ENCODE assay signal across 12 mouse cellular contexts in the genomic region with DNA sequence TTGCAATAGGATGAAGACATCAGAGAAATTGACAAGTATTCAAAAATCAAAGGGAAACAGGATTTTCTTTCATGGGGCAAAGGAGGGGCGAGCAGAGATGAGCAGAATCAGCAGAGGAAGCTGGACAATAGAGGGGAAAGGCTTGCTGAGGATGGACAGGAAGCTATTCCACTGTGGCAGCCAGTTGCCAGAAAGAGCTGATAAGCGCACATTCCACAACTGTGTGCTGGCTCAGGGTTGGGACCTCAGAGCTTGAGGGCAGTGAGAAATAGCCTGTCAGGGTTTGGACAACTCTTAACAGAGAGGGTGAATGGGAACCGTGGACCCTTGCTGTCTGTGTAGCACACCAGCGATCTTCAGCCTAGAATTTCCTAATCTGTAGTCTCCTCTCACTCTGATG. TPM values are rescaled to one million over a fixed set of nuclear protein-coding genes. Genes with fewer than 3 reads are reported as not detected.
DNase-seq lines count a peak whose midpoint lies in the region; ATAC-seq and TF ChIP-seq lines count a peak whose summit lies in the region.
"Had no signal": no experiment of that assay in that cellular context is flagged by ENCODE, and none has a peak within 500 bp of the region (broad histone marks: within the 10 kb centered on the region; RNA-seq: fewer than 3 reads in every experiment).

No protein-coding gene starts in this region.

- no peaks in the 10 kb centered on the region for H3K9me3 ChIP-seq in kidney, embryonic 14.5 days (ENCODE audit: control insufficient read depth, low read length)
- no peaks in the 10 kb centered on the region for H3K9me3 ChIP-seq in kidney, embryonic 16.5 days (ENCODE audit: low read length)
- H3K9me3 ChIP-seq: megakaryocyte, embryonic 14.5 days had no signal

- no peak overlapping the region for H3K4me3 ChIP-seq in kidney, adult 2 months (ENCODE audit: insufficient read depth, low read depth, low read length)
- no peak overlapping the region for H3K4me3 ChIP-seq in kidney, embryonic 14.5 days (ENCODE audit: low read length)
- no peak overlapping the region for H3K4me3 ChIP-seq in kidney, embryonic 16.5 days (ENCODE audit: low read length)
- H3K4me3 ChIP-seq: megakaryocyte, embryonic 14.5 days had no signal

- TF ChIP-seq CTCF in kidney, adult 2 months (conservative IDR thresholded peaks at IDR 0.05; ENCODE audit: insufficient read depth, insufficient read length, low read depth, low read length) = no peak

- no peaks in the 10 kb centered on the region for H3K4me1 ChIP-seq in kidney, adult 2 months (ENCODE audit: control insufficient read depth, insufficient read depth, low read length)
- no peaks in the 10 kb centered on the region for H3K4me1 ChIP-seq in kidney, embryonic 14.5 days (ENCODE audit: control insufficient read depth, insufficient read depth, low read length)
- H3K4me1 ChIP-seq in kidney, embryonic 16.5 days (ENCODE audit: insufficient read depth, low read length) = no peaks in the 10 kb centered on the region

- TF ChIP-seq POLR2A in kidney, adult 2 months (IDR thresholded peaks at IDR 0.05; ENCODE audit: low read depth, low read length) = no peak

- WGBS in kidney, adult 2 months = 45% methylated on average over 4 of the region's 4 CpGs
- 59% methylated on average over 4 of the region's 4 CpGs for WGBS in kidney, embryonic 14.5 days
- 50% methylated on average over 4 of the region's 4 CpGs for WGBS in kidney, embryonic 16.5 days

- no peaks in the 10 kb centered on the region for H3K36me3 ChIP-seq in kidney, adult 2 months (ENCODE audit: control insufficient read depth, insufficient read depth, low read length)
- H3K36me3 ChIP-seq in kidney, embryonic 14.5 days (ENCODE audit: control insufficient read depth, insufficient read depth, low read length) = no peaks in the 10 kb centered on the region
- H3K36me3 ChIP-seq in kidney, embryonic 16.5 days (ENCODE audit: insufficient read depth, low read length) = no peaks in the 10 kb centered on the region

- ATAC-seq in kidney, embryonic 14.5 days (ENCODE audit: low FRiP score, low TSS enrichment) = no peak
- ATAC-seq in kidney, embryonic 16.5 days (ENCODE audit: low FRiP score, low TSS enrichment) = peak; percentile 61; the same call in 1 of the 2 replicates
- ATAC-seq: intestine, embryonic 16.5 days had no signal

- H3K4me2 ChIP-seq in kidney, embryonic 14.5 days (replicated peaks; ENCODE audit: low read depth, low read length) = no peak overlapping the region
- no peak overlapping the region for H3K4me2 ChIP-seq in kidney, embryonic 16.5 days (replicated peaks; ENCODE audit: low read depth, low read length)

- H3K27me3 ChIP-seq in kidney, adult 2 months (replicated peaks; ENCODE audit: control insufficient read depth, insufficient read depth, low read length) = no peaks in the 10 kb centered on the region
- no peaks in the 10 kb centered on the region for H3K27me3 ChIP-seq in kidney, embryonic 14.5 days (ENCODE audit: control insufficient read depth, insufficient read depth, low read length)
- no peaks in the 10 kb centered on the region for H3K27me3 ChIP-seq in kidney, embryonic 16.5 days (ENCODE audit: insufficient read depth, low read length)

- no peak overlapping the region for H3K9ac ChIP-seq in kidney, embryonic 14.5 days (ENCODE audit: low read depth, low read length)
- H3K9ac ChIP-seq in kidney, embryonic 16.5 days (replicated peaks; ENCODE audit: low read length) = no peak overlapping the region

- H3K27ac ChIP-seq in kidney, adult 2 months (ENCODE audit: insufficient read depth, low read depth, low read length) = no peak overlapping the region
- H3K27ac ChIP-seq in kidney, embryonic 14.5 days (ENCODE audit: low read depth, low read length) = no peak overlapping the region
- no peak overlapping the region for H3K27ac ChIP-seq in kidney, embryonic 16.5 days (ENCODE audit: low read length)

- DNase-seq in kidney, adult 2 months = peak; percentile 52
- DNase-seq in heart, adult 11 months = peak; percentile 86
- peak; percentile 50 for DNase-seq in lung, postnatal 25 days (ENCODE audit: low spot score)
- DNase-seq in cerebellum, postnatal 4 days (ENCODE audit: low spot score in 2 of 2) = no peak
- DNase-seq in thymus, postnatal 36 days = no peak
- DNase-seq in spleen, adult 12 weeks (ENCODE audit: low spot score) = no peak
- DNase-seq: B cell, adult 2 months; cerebellum, postnatal 25 days had no signal

RNA-seq across cellular contexts. Expression of gene Gm47955, which starts 12.0 kb away (rescaled TPM):
- not detected in 2 replicates for polyA plus RNA-seq in kidney, adult 2 months (2012; rRNA removed)
- polyA plus RNA-seq in kidney, embryonic 14.5 days (2014; fragmentation: Nextera tagmentation; extraction: Ambion mirVana) = not detected in 2 replicates
- not detected in 2 replicates for polyA plus RNA-seq in kidney, embryonic 16.5 days (2015; fragmentation: Nextera tagmentation; extraction: Ambion mirVana)
- polyA plus RNA-seq: intestine, embryonic 16.5 days had no signal

RNA-seq across cellular contexts. Expression of gene Gm7544, which starts 16.2 kb away (rescaled TPM):
- not detected in 2 replicates for polyA plus RNA-seq in kidney, adult 2 months (2012; rRNA removed)
- polyA plus RNA-seq in kidney, embryonic 14.5 days (2014; fragmentation: Nextera tagmentation; extraction: Ambion mirVana) = not detected in 2 replicates
- polyA plus RNA-seq in kidney, embryonic 16.5 days (2015; fragmentation: Nextera tagmentation; extraction: Ambion mirVana) = not detected in 2 replicates
- polyA plus RNA-seq: intestine, embryonic 16.5 days had no signal

RNA-seq across cellular contexts. Expression of gene Gm47959, which starts 28.3 kb away (rescaled TPM):
- polyA plus RNA-seq in kidney, adult 2 months (2012; rRNA removed) = not detected in 2 replicates
- polyA plus RNA-seq in kidney, embryonic 14.5 days (2014; fragmentation: Nextera tagmentation; extraction: Ambion mirVana) = not detected in 2 replicates
- not detected in 2 replicates for polyA plus RNA-seq in kidney, embryonic 16.5 days (2015; fragmentation: Nextera tagmentation; extraction: Ambion mirVana)
- polyA plus RNA-seq: intestine, embryonic 16.5 days had no signal

RNA-seq across cellular contexts. Expression of gene A030003K21Rik, which starts 28.9 kb away (rescaled TPM):
- not detected in 2 replicates for polyA plus RNA-seq in kidney, adult 2 months (2012; rRNA removed)
- polyA plus RNA-seq in kidney, embryonic 14.5 days (2014; fragmentation: Nextera tagmentation; extraction: Ambion mirVana) = not detected in 2 replicates
- not detected in 2 replicates for polyA plus RNA-seq in kidney, embryonic 16.5 days (2015; fragmentation: Nextera tagmentation; extraction: Ambion mirVana)
- polyA plus RNA-seq: intestine, embryonic 16.5 days had no signal

RNA-seq across cellular contexts. Expression of gene Gm6217, which starts 40.8 kb away (rescaled TPM):
- polyA plus RNA-seq in kidney, adult 2 months (2012; rRNA removed) = not detected in 2 replicates
- polyA plus RNA-seq in kidney, embryonic 14.5 days (2014; fragmentation: Nextera tagmentation; extraction: Ambion mirVana) = not detected in 2 replicates
- not detected in 2 replicates for polyA plus RNA-seq in kidney, embryonic 16.5 days (2015; fragmentation: Nextera tagmentation; extraction: Ambion mirVana)
- polyA plus RNA-seq: intestine, embryonic 16.5 days had no signal

Comparison
In these comparisons a context has a peak if more than half of its experiments do, and no peak if none do; other contexts are left out.
1. DNase-seq: peak in kidney, adult 2 months (single experiment), heart, adult 11 months (single experiment) and lung, postnatal 25 days (single experiment); none in cerebellum, postnatal 4 days (0 of 2), thymus, postnatal 36 days (0 of 2) and spleen, adult 12 weeks (single experiment).